Mouse (Mus musculus) spleen, adult 2 months (tissue): ENCODE measurements at regions not wholly inside any gene's neighbourhood (a gene's known extent, or its start where the extent isn't known, plus 50 kb on each side); places are given as distances from the start of the nearest gene placed in this dataset.

ENCODE experiments used
- DNase-seq, 2 experiments: peaks; one replicate each; pipeline versions ENCODE4 v3.0.0 to v3.0.0-alpha.2; 2012 to 2021; ENCODE audit warnings: low spot score in 2 of 2, low read depth in 1 of 2
- H3K27ac ChIP-seq: fragments of 200-500 bp; 2 replicates; pipeline ENCODE4 v1.5.1; 2012; ENCODE audit warnings: low read length, inconsistent platforms; ENCODE audit not compliant: insufficient read depth
- H3K27me3 ChIP-seq: fragments of 200-500 bp; 2 replicates; pipeline ENCODE4 v1.6.1; 2012; ENCODE audit warnings: mild to moderate bottlenecking, moderate library complexity, low read length, inconsistent platforms; ENCODE audit not compliant: control insufficient read depth, insufficient read depth
- H3K36me3 ChIP-seq: fragments of 200-500 bp; 2 replicates; pipeline ENCODE4 v1.6.1; 2012; ENCODE audit warnings: mild to moderate bottlenecking, low read length, inconsistent platforms; ENCODE audit not compliant: control insufficient read depth, insufficient read depth
- H3K4me1 ChIP-seq: fragments of 200-500 bp; 2 replicates; pipeline ENCODE4 v1.6.1; 2011; ENCODE audit warnings: inconsistent platforms; ENCODE audit not compliant: control insufficient read depth, insufficient read depth, insufficient read length
- H3K4me3 ChIP-seq: fragments of 200-500 bp; 2 replicates; pipeline ENCODE4 v1.5.1; 2011; ENCODE audit warnings: mild to moderate bottlenecking, inconsistent platforms; ENCODE audit not compliant: insufficient read depth, insufficient read length; ENCODE audit errors: extremely low read depth
- CTCF ChIP-seq: fragments of 200-500 bp; IDR thresholded peaks from 2 replicates; pipeline ENCODE4 v1.5.1; 2011; ENCODE audit warnings: mild to moderate bottlenecking, inconsistent platforms; ENCODE audit not compliant: insufficient read depth, insufficient read length, insufficient replicate concordance; ENCODE audit errors: extremely low read depth
- POLR2A ChIP-seq: fragments of 200-500 bp; IDR thresholded peaks from 2 replicates; pipeline ENCODE4 v1.6.1; 2011; ENCODE audit warnings: low read depth, low read length, inconsistent platforms
- WGBS: fragments of 180-500 bp; shearing (Covaris S2); methylation state at CpG from one replicate; pipeline ENCODE4 v1.1.7; 2018; 5-methylcytosine and 5-hydroxymethylcytosine counted together

GRCm38 (mm10) chr13:58478438-58478837 is 75.3 kb upstream of the Hnrnpk start:
- 55% methylated on average over 5 of the region's 5 CpGs for WGBS
- Histone ChIP-seq H3K27ac (0 out of 2 replicates have a peak overlapping the region, but pooled peaks have one; percentile 22), H3K36me3 (no peaks in the 10 kb centered on the region), H3K4me3 (no peak overlapping the region), H3K4me1 (no peaks in the 10 kb centered on the region), H3K27me3 (peaks cover 2% of the 10 kb centered on the region)
- TF ChIP-seq POLR2A (no peak), CTCF (no peak)
- DNase-seq = no peak

- H3K36me3 ChIP-seq = no peaks in the 10 kb centered on the region
- H3K4me3 ChIP-seq = no peak overlapping the region
- WGBS = 86% methylated on average over 6 of the region's 6 CpGs
- TF ChIP-seq CTCF = no peak
- TF ChIP-seq POLR2A = no peak
- no peak overlapping the region for H3K27ac ChIP-seq
- DNase-seq = no peak
- H3K27me3 ChIP-seq = peaks cover 2% of the 10 kb centered on the region
- H3K4me1 ChIP-seq = no peaks in the 10 kb centered on the region
Measured at GRCm38 (mm10) chr13:58477253-58477652, 74.1 kb upstream of the Hnrnpk start.

GRCm38 (mm10) chr13:58476033-58476830 is 73.1 kb upstream of the Hnrnpk start:
- H3K27ac ChIP-seq = no peak overlapping the region
- 52% methylated on average over 8 of the region's 9 CpGs for WGBS
- no peak overlapping the region for H3K4me3 ChIP-seq
- H3K4me1 ChIP-seq = no peaks in the 10 kb centered on the region
- H3K27me3 ChIP-seq = peaks cover 2% of the 10 kb centered on the region; the same call in 1 of the 2 replicates
- TF ChIP-seq POLR2A (no peak), CTCF (no peak)
- no peaks in the 10 kb centered on the region for H3K36me3 ChIP-seq
- no peak for DNase-seq

- H3K27ac ChIP-seq = no peak overlapping the region
- DNase-seq = no peak
- no peaks in the 10 kb centered on the region for H3K4me1 ChIP-seq
Measured at GRCm38 (mm10) chr13:58475495-58475894, 72.4 kb upstream of the Hnrnpk start.

GRCm38 (mm10) chr13:58472455-58472854 is 69.3 kb upstream of the Hnrnpk start:
- no peak overlapping the region for H3K4me3 ChIP-seq
- no peaks in the 10 kb centered on the region for H3K4me1 ChIP-seq
- H3K27me3 ChIP-seq = peaks cover 8% of the 10 kb centered on the region
- no peak for TF ChIP-seq CTCF
- no peak for TF ChIP-seq POLR2A
- no peak overlapping the region for H3K27ac ChIP-seq
- H3K36me3 ChIP-seq = no peaks in the 10 kb centered on the region
- DNase-seq = no peak
- WGBS = 75% methylated on average over 14 of the region's 14 CpGs

More at GRCm38 (mm10) chr13:58475495-58475894, 72.4 kb upstream of the Hnrnpk start:
- Histone ChIP-seq H3K27me3 (peaks cover 8% of the 10 kb centered on the region), H3K4me3 (no peak overlapping the region), H3K36me3 (no peaks in the 10 kb centered on the region)
- WGBS = 34% methylated on average over 6 of the region's 6 CpGs
- TF ChIP-seq CTCF (no peak), POLR2A (no peak)

GRCm38 (mm10) chr13:58471704-58472103 is 68.6 kb upstream of the Hnrnpk start:
- H3K4me3 ChIP-seq = peak overlapping the region; percentile 36
- 3% methylated on average over 16 of the region's 16 CpGs for WGBS

GRCm38 (mm10) chr13:58469731-58470130 is 66.6 kb upstream of the Hnrnpk start:
- TF ChIP-seq CTCF = no peak
- no peak for TF ChIP-seq POLR2A
- Histone ChIP-seq H3K27me3 (peaks cover 6% of the 10 kb centered on the region), H3K27ac (no peak overlapping the region), H3K4me1 (no peaks in the 10 kb centered on the region), H3K36me3 (no peaks in the 10 kb centered on the region), H3K4me3 (no peak overlapping the region)
- whole genome bisulfite sequencing = 42% methylated on average over 6 of the region's 6 CpGs
- DNase-seq = no peak

More at GRCm38 (mm10) chr13:58471704-58472103, 68.6 kb upstream of the Hnrnpk start:
- Histone ChIP-seq H3K27me3 (peaks cover 8% of the 10 kb centered on the region), H3K27ac (no peak overlapping the region), H3K36me3 (no peaks in the 10 kb centered on the region), H3K4me1 (no peaks in the 10 kb centered on the region)
- peak; percentile 17 to 50 for DNase-seq
- TF ChIP-seq POLR2A = no peak
- no peak for TF ChIP-seq CTCF
